Mouse (Mus musculus) limb, embryonic 12.5 days (tissue): ENCODE data around the gene Map6. TPM values are rescaled to one million over a fixed set of nuclear protein-coding genes. Genes with fewer than 3 reads are reported as not detected.

Source experiments
- ATAC-seq: fragments of 200-750 bp; cut with Nextera tagmentation; 2 replicates; pipeline ENCODE4 v1.8.0; 2017; ENCODE audit warnings: low read depth, moderate TSS enrichment; ENCODE audit not compliant: insufficient number of reproducible peaks, insufficient read depth, low FRiP score, low TSS enrichment
- H3K27ac ChIP-seq: fragments of 300-500 bp; sonication (generic); 2 replicates; pipeline ENCODE4 v1.5.1; 2016; ENCODE audit warnings: mild to moderate bottlenecking, moderate library complexity
- H3K27me3 ChIP-seq: fragments of 300-500 bp; sonication (generic); 2 replicates; pipeline ENCODE4 v1.6.1; 2016; ENCODE audit warnings: mild to moderate bottlenecking, moderate library complexity
- H3K36me3 ChIP-seq: fragments of 300-500 bp; sonication (generic); 2 replicates; pipeline ENCODE4 v1.6.1; 2016; ENCODE audit warnings: mild to moderate bottlenecking, moderate library complexity
- H3K4me1 ChIP-seq: fragments of 300-500 bp; sonication (generic); replicated peaks from 2 replicates; pipeline ENCODE4 v1.6.1; 2016
- H3K4me2 ChIP-seq: fragments of 300-500 bp; sonication (generic); 2 replicates; pipeline ENCODE4 v1.6.1; 2016; ENCODE audit warnings: mild to moderate bottlenecking, moderate library complexity
- H3K4me3 ChIP-seq: fragments of 300-500 bp; sonication (generic); replicated peaks from 2 replicates; pipeline ENCODE4 v1.5.1; 2016; ENCODE audit warnings: mild to moderate bottlenecking
- H3K9ac ChIP-seq: fragments of 300-500 bp; sonication (generic); replicated peaks from 2 replicates; pipeline ENCODE4 v1.6.1; 2016; ENCODE audit warnings: mild to moderate bottlenecking, moderate library complexity
- H3K9me3 ChIP-seq: fragments of 300-500 bp; sonication (generic); 2 replicates; pipeline ENCODE4 v1.6.1; 2016; ENCODE audit warnings: mild to moderate bottlenecking, moderate library complexity
- WGBS: fragments of 180-500 bp; shearing (Covaris S2); methylation state at CpG from one replicate; pipeline ENCODE4 v1.1.7; 2016; 5-methylcytosine and 5-hydroxymethylcytosine counted together
- polyA plus RNA-seq: library from polyadenylated mRNA; unstranded; fragments of >200 nt; fragmentation: Nextera tagmentation; extraction: Ambion mirVana; gene quantifications from 2 replicates; pipeline ENCODE4 v1.2.1, GENCODE M21; 2016

The Map6 gene
- polyA plus RNA-seq, 1 experiment from 2014 or later, result 4.4 TPM

GRCm38 (mm10) chr7:99235657-99236056 lies 31.6 kb upstream of the Map6 start:
- Histone ChIP-seq H3K4me1 (peaks cover 45% of the 10 kb centered on the region), H3K27ac (peak overlapping the region; percentile 59; the same call in 1 of the 2 replicates)
- 14% methylated on average over 2 of the region's 2 CpGs for WGBS

GRCm38 (mm10) chr7:99236888-99237660 lies 30.2 kb upstream of the Map6 start:
- peaks cover 11% of the 10 kb centered on the region; the same call in 1 of the 2 replicates for H3K27me3 ChIP-seq
- no peak overlapping the region for H3K9ac ChIP-seq
- H3K36me3 ChIP-seq, result no peaks in the 10 kb centered on the region
- H3K27ac ChIP-seq, result peak overlapping the region; percentile 59; the same call in 1 of the 2 replicates
- H3K4me3 ChIP-seq, result no peak overlapping the region
- WGBS, result 18% methylated on average over 8 of the region's 8 CpGs
- no peak for ATAC-seq
- peak overlapping the region; percentile 61 for H3K4me2 ChIP-seq
- H3K4me1 ChIP-seq, result peaks cover 45% of the 10 kb centered on the region
- H3K9me3 ChIP-seq, result no peaks in the 10 kb centered on the region

More at GRCm38 (mm10) chr7:99235657-99236056, 31.6 kb upstream of the Map6 start:
- no peaks in the 10 kb centered on the region for H3K9me3 ChIP-seq
- no peak overlapping the region for H3K4me2 ChIP-seq
- H3K36me3 ChIP-seq, result 0 out of 2 replicates have a peak, but pooled peaks cover 6% of the 10 kb centered on the region
- H3K9ac ChIP-seq, result no peak overlapping the region
- ATAC-seq, result no peak
- H3K27me3 ChIP-seq, result peaks cover 11% of the 10 kb centered on the region; the same call in 1 of the 2 replicates
- H3K4me3 ChIP-seq, result no peak overlapping the region

- H3K4me1 ChIP-seq, result peaks cover 45% of the 10 kb centered on the region
- peak within 1 kb of the TSS; percentile 33 for H3K4me3 ChIP-seq
- H3K9ac ChIP-seq, result peak within 1 kb of the TSS; percentile 51; the same call in 1 of the 2 replicates
- 5% methylated on average over 13 of the region's 13 CpGs for WGBS
- peak within 1 kb of the TSS; percentile 59; the same call in 1 of the 2 replicates for H3K27ac ChIP-seq
- peak within 1 kb of the TSS; percentile 61 for H3K4me2 ChIP-seq
- ATAC-seq, result 0 out of 2 replicates have a peak, but pooled peaks have one; percentile 43
- no peaks in the 10 kb centered on the region for H3K9me3 ChIP-seq
- H3K27me3 ChIP-seq, result peaks cover 11% of the 10 kb centered on the region; the same call in 1 of the 2 replicates
- H3K36me3 ChIP-seq, result no peaks in the 10 kb centered on the region
Observed at GRCm38 (mm10) chr7:99238417-99238816, 28.8 kb upstream of the Map6 start, which contains the start of gene Mogat2. Mogat2 (minus strand) TSS chr7:99238619.

- Histone ChIP-seq H3K27me3 (peaks cover 11% of the 10 kb centered on the region; the same call in 1 of the 2 replicates), H3K4me2 (no peak overlapping the region), H3K36me3 (no peaks in the 10 kb centered on the region), H3K9me3 (no peaks in the 10 kb centered on the region), H3K27ac (no peak overlapping the region), H3K9ac (no peak overlapping the region), H3K4me3 (no peak overlapping the region), H3K4me1 (peaks cover 16% of the 10 kb centered on the region)
- no peak for ATAC-seq
- 96% methylated on average over 11 of the region's 11 CpGs for WGBS
Observed at GRCm38 (mm10) chr7:99242097-99242496, 25.1 kb upstream of the Map6 start.

GRCm38 (mm10) chr7:99248157-99248742 lies 19.0 kb upstream of the Map6 start:
- Histone ChIP-seq H3K4me3 (no peak overlapping the region), H3K27me3 (peaks cover 16% of the 10 kb centered on the region), H3K9ac (no peak overlapping the region), H3K4me1 (peaks cover 10% of the 10 kb centered on the region; the same call in 1 of the 2 replicates), H3K27ac (no peak overlapping the region), H3K9me3 (no peaks in the 10 kb centered on the region), H3K4me2 (0 out of 2 replicates have a peak overlapping the region, but pooled peaks have one; percentile 77), H3K36me3 (no peaks in the 10 kb centered on the region)
- ATAC-seq, result no peak
- WGBS, result 19% methylated on average over 5 of the region's 5 CpGs

DNA sequence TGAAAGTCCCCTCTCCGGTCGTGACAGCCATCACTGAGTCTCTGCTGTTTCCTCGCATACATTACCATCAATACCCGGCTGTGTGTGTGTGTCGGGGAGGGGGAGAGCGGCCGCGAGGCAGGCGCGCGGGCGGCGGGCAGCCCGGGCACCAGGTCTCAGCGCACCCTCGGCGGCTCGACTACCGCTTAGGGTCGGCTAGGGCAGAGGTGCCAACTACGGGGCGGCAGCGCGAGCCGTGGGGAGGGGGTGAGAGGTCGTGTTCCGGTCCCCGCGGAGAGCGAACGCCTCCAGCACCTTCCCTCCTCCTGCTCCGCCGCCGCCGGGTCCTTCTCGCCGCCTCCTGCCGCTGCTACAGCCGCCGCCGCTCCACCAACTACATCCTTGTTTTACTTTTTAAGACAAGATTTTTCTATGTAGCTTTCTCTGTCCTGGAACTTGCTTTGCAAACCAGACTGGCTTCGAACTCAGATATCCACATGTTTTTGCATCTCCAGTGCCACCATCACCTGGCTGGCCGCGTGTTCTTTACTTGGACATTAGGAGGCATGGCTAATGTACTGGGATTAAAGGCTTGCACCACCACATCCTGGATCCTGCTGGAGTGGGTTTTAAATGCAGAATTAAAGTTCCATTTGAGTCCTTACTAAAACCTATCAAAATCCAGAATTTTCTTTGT lies 18.2 kb upstream of the Map6 start:
- Histone ChIP-seq H3K4me2 (peak overlapping the region; percentile 77), H3K9ac (peak overlapping the region; percentile 57), H3K27ac (no peak overlapping the region), H3K36me3 (no peaks in the 10 kb centered on the region), H3K4me3 (peak overlapping the region; percentile 46), H3K4me1 (peaks cover 10% of the 10 kb centered on the region; the same call in 1 of the 2 replicates), H3K9me3 (no peaks in the 10 kb centered on the region), H3K27me3 (peaks cover 18% of the 10 kb centered on the region)
- 0 out of 2 replicates have a peak, but pooled peaks have one; percentile 15 for ATAC-seq
- 1% methylated on average over 42 of the region's 44 CpGs for WGBS

- 2% methylated on average over 10 of the region's 10 CpGs for WGBS
- Histone ChIP-seq H3K27ac (no peak overlapping the region), H3K27me3 (peaks cover 18% of the 10 kb centered on the region), H3K9ac (no peak overlapping the region), H3K4me3 (peak overlapping the region; percentile 46), H3K4me1 (peaks cover 10% of the 10 kb centered on the region; the same call in 1 of the 2 replicates), H3K4me2 (peak overlapping the region; percentile 77), H3K36me3 (no peaks in the 10 kb centered on the region), H3K9me3 (no peaks in the 10 kb centered on the region)
- peak; percentile 56; the same call in 1 of the 2 replicates for ATAC-seq
Observed at GRCm38 (mm10) chr7:99249582-99249911, 17.7 kb upstream of the Map6 start.

DNA sequence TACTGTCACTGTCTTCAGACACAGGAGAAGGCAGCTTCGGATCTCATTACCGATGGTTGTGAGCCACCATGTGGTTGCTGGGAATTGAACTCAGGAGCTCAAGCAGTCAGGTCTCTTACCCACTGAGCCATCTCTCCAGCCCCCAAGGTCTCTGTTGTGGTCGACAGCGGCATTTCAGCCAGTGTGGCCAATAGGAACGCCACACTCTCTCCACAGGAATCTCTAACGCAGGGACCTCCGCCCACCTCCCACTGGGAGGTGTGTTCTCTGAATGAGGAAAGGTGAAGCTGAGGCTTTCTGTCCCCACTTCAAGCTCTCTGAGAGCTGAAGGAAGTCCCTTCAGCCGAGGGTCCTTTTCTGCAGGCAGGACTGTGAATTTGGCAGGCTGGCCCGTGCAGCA lies 16.9 kb upstream of the Map6 start:
- peaks cover 10% of the 10 kb centered on the region; the same call in 1 of the 2 replicates for H3K4me1 ChIP-seq
- WGBS, result 42% methylated on average over 9 of the region's 9 CpGs
- no peak overlapping the region for H3K4me3 ChIP-seq
- no peak for ATAC-seq
- H3K27me3 ChIP-seq, result peaks cover 18% of the 10 kb centered on the region
- no peak overlapping the region for H3K27ac ChIP-seq
- H3K9me3 ChIP-seq, result no peaks in the 10 kb centered on the region
- H3K9ac ChIP-seq, result no peak overlapping the region
- no peaks in the 10 kb centered on the region for H3K36me3 ChIP-seq
- no peak overlapping the region for H3K4me2 ChIP-seq

DNA sequence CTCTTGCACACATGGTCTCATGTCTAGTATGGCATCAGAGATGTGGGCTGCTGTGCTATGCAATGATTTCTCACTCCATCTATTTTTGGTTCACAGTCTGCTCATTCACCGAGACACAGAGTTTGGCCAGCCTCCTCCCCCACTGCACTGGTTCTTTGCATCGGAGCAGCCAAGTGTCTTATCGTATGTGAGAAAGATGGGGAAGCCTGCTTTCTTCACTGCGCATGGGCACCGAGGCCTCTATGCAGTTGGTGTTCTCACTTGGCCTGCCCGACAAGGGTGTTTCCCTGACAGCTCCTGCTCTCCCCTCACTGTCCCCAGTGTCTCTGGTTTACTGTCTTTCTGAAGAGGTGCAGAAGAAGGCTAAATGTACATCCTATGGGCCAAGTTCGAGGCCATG lies 12.2 kb upstream of the Map6 start:
- no peaks in the 10 kb centered on the region for H3K36me3 ChIP-seq
- WGBS, result 91% methylated on average over 7 of the region's 7 CpGs
- peaks cover 11% of the 10 kb centered on the region for H3K27me3 ChIP-seq
- no peaks in the 10 kb centered on the region for H3K9me3 ChIP-seq
- ATAC-seq, result no peak
- H3K27ac ChIP-seq, result no peak overlapping the region
- H3K4me1 ChIP-seq, result no peaks in the 10 kb centered on the region
- no peak overlapping the region for H3K9ac ChIP-seq
- H3K4me2 ChIP-seq, result no peak overlapping the region
- no peak overlapping the region for H3K4me3 ChIP-seq

DNA sequence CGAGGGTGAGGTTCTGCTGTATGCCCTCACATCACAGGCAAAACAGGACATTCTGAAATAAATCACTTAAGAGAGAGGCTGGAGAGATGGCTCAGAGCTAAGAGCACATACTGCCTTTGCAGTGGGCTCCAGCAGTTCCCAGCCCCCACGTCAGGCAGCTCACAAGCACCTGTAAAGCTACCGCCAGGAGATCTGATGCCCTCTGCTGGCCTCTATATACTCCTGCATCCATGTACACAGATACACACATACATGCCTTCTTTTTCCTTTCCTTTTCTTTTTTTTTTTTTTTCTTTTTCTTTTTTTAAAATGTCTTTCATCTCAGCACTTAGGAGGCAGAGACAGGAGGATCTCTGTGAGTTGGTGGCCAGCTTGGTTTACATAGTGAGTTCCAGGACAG lies 5.3 kb upstream of the Map6 start:
- no peak for ATAC-seq
- H3K9ac ChIP-seq, result no peak overlapping the region

DNA sequence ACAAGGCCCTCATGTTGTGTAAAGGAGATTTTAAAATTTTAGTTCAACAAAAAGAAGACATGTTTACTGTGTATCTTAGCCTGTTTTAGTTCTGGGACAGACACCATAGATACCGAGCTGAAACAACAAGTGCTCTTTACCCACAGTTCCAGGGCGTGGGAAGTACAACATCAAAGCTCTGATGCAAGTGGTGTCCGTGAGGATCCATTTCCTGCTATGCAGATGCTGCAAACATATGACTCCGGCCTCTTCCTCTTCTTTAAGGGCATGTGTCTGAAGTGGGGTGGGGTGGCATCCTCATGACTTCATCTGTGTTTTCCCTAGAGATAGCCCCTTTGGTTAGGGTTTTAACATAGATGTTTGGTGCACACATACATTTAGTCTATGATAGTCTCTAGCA lies 3.7 kb upstream of the Map6 start:
- Histone ChIP-seq H3K36me3 (no peaks in the 10 kb centered on the region), H3K4me3 (no peak overlapping the region), H3K4me2 (no peak overlapping the region), H3K27me3 (peaks cover 34% of the 10 kb centered on the region), H3K27ac (no peak overlapping the region), H3K9ac (no peak overlapping the region), H3K9me3 (peaks cover 4% of the 10 kb centered on the region; the same call in 1 of the 2 replicates), H3K4me1 (peaks cover 15% of the 10 kb centered on the region)
- ATAC-seq, result no peak
- WGBS, result 62% methylated on average over 4 of the region's 4 CpGs

More for the DNA sequence above, 5.3 kb upstream of the Map6 start:
- peaks cover 4% of the 10 kb centered on the region; the same call in 1 of the 2 replicates for H3K9me3 ChIP-seq
- H3K36me3 ChIP-seq, result no peaks in the 10 kb centered on the region
- no peak overlapping the region for H3K27ac ChIP-seq
- H3K4me2 ChIP-seq, result no peak overlapping the region
- H3K27me3 ChIP-seq, result peaks cover 18% of the 10 kb centered on the region
- no peak overlapping the region for H3K4me3 ChIP-seq
- no peaks in the 10 kb centered on the region for H3K4me1 ChIP-seq
- WGBS, result 52% methylated on average over 3 of the region's 3 CpGs
